Mouse (Mus musculus) thymus, adult 18-20 months (tissue): ENCODE data around the gene Sult1a1.
"Not testable (repeated sequence)": the region's sequence is repeated elsewhere in the genome, so short reads cannot be mapped to it uniquely, and the experiment has no call there.

Experiments
- DNase-seq, 2 experiments: peaks; one replicate each; pipeline ENCODE4 v3.0.0; 2022; ENCODE audit warnings: mixed read lengths in 2 of 2

Gene Sult1a1

DNA sequence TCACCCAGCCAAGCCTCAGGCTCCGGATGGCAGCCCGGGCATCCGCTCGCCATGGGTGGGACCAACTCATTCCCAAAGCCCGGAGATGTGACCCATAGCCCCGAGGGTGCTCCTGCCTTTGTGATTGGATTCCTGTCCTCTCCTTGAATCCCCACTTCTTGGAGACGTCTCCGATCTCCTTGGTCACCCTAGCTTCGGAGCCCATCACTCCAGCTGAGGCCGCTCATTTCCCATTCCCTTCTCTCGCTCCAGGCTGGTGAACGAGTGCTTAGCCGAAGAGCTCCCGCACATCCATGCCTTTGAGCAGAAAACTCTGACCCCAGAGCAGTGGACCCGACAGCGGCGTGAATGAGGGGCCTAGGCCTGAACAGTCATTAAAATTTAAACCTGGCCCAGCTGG, 20.1 kb upstream of the Sult1a1 start:
- no peak for DNase-seq

DNA sequence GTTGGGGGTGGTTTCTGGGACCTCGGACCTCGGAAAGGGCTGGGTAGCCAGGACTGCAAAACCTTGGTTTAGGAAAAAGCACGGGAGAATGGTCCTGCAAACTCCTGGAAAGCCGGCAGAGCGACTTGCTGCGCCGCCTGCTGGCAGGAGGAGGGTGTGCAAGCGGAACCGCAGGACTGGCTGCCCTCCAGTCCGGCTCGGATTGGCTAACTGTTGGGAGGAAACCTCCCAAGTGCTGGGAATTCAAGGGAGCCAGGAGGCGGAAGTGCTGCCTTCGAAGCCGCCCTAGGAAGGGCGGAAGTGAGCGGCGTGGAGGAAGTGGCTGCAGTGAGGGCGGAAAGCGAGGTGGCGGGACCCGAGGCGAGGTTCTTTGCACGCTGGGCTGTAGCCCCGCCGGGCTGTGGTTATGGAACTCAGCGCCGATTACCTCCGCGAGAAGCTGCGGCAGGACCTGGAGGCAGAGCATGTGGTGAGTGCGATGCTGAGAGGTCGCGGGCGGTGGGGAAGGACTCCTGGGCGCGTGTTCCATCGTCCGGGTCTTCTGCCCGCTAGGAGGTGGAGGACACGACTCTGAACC, 19.5 kb upstream of the Sult1a1 start, which contains the start of gene Slx1b:
Slx1b (minus strand) TSS at position 154 of the 577 bp plus-strand sequence.
- peak; percentile 91 to 93 for DNase-seq

DNA sequence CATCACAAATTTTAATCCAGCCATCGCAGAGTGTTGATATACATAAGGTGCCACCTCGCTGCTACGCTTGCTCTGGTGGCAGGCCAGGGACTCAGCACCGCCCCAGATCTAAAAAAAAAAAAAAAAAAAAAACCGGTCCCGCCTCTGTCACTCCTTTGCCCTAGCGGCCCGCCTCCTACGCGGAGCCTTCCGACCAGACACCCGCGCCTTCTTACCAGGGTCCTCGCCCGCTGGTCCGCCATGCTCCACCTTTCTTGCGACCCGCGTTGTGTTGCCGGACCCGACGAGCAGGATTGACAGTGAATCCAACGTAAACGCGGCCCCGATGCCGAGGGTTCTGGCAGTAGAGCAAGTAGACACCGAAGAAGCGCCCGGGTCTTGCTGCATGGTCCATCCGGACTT, 19.0 kb upstream of the Sult1a1 start, which contains the start of gene Bola2:
Bola2 (plus strand) TSS at position 192 of the 402 bp plus-strand sequence.
- DNase-seq = peak; percentile 68 to 80

DNA sequence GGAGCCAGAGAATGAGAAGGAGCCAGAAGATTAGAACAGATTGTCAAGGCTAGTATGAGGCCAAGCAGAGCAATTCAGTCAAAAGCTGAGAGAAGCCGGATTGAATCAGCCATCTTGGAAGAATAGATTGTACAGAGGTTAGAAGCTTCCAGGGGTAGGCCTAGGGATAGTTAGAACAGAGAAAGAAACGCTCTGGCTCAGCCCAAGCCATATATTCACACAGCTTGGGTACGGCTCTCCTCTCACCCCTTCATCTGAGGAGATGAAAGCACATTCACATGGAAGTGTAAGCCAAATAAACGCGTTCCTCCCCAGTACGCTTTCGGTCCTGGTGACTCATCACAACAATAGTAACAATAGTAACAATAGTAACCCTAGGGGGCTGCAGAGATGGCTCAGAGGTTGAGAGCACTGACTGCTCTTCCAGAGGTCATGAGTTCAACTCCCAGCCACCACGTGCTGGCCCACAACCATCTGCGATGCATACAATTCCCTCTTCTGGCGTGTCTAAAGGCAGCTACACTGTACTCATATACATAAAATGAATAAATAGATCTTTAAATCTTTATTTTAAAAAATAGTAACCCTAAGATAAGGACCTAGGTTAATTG, 18.3 kb upstream of the Sult1a1 start:
- DNase-seq = peak in 1 of 2 experiments; percentile 20

- DNase-seq = no peak
These were observed 17.5 kb upstream of the Sult1a1 start for GRCm38 (mm10) chr7:126693781-126694180.

DNA sequence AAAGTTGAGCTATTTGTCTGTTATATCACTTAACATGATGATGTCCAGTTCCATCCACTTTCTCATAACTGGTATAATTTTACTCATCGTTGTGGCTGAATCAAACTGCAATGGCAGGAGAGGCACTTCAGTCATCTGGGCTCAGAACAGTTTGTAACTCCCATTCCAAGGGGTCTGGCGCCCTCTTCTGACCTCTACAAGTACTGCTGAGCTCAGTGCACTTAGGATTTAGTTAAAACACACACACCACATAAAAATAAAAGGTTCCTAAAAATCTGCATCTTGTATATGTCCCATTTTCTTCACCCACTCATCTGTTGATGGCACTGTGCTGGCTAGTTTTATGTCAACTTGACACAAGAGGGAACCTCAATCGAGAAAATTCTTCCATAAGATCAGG, 17.0 kb upstream of the Sult1a1 start:
- peak; percentile 58 to 69 for DNase-seq

GRCm38 (mm10) chr7:126692426-126692825, 16.2 kb upstream of the Sult1a1 start:
- DNase-seq = no peak

- no peak for DNase-seq
These were observed 15.4 kb upstream of the Sult1a1 start for GRCm38 (mm10) chr7:126691676-126692075.

DNA sequence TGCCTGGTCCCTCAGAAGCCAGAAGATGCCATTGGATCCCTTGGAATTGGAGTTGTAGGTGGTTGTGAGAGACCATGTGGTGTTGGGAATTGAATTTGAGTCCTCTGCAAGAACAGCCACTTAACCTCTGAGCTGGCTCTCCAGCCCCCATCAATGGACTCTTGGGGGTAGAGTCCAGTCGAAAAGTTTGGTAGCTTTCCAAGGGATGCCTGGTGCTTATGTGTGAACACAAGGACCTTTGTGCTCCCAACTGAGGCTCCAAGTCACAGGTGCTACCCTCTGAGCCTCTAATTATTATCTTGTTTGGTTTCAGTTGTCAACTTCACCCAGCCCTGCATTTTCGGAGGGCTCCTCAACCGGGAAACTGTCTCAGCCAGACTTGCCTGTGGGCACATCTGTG, 14.5 kb upstream of the Sult1a1 start:
- no peak for DNase-seq

- DNase-seq = no peak
These were observed 12.8 kb upstream of the Sult1a1 start for GRCm38 (mm10) chr7:126689021-126689420.

- DNase-seq = not testable (repeated sequence)
These were observed 11.9 kb upstream of the Sult1a1 start for GRCm38 (mm10) chr7:126688156-126688555.

DNA sequence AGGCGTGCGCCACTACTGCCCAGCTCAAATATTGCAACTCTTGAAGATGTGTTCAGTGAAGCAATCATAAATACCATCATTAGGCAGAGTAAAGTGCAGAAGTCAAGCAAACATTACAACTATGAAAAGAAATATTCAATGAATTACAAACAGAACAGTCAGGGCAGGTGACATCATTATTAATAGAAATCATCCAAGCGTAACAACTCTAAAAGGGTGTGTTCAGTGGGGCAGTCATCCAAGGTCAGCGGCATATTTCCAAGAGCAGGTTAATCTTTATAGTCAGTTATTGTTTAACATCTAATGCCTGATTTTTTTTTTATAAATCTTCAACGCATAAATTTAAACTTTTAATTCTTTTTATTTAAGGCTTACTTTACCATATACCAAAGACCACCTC, 5.0 kb upstream of the Sult1a1 start:
- DNase-seq = no peak

GRCm38 (mm10) chr7:126679683-126680082, 3.5 kb upstream of the Sult1a1 start:
- DNase-seq = no peak

GRCm38 (mm10) chr7:126678545-126679341, 2.5 kb upstream of the Sult1a1 start:
- DNase-seq = no peak

GRCm38 (mm10) chr7:126676631-126677220, 494 bp upstream of the Sult1a1 start:
- DNase-seq = no peak

DNA sequence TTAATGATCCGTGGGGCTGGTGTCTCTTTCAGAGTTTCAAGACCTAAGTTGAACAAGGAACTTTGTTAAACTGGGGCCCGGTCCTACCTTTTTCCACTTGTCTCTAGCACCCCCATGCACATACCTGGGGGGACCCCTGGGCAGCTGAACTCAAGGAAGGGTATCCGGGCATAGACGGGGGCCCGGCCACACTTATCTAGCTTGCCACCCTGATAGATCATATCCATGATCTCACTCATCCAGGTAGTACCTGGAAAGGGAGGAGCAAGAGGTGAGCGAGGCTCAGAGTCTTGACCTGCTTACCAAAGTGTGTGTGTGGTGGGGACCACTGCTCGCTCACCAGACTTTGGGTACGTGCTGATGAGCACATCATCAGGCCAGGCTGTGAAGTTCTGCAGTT, 1.1 kb downstream of the Sult1a1 start:
- no peak for DNase-seq

- DNase-seq = no peak
These were observed 4.1 kb downstream of the Sult1a1 start for GRCm38 (mm10) chr7:126672111-126672510.

DNA sequence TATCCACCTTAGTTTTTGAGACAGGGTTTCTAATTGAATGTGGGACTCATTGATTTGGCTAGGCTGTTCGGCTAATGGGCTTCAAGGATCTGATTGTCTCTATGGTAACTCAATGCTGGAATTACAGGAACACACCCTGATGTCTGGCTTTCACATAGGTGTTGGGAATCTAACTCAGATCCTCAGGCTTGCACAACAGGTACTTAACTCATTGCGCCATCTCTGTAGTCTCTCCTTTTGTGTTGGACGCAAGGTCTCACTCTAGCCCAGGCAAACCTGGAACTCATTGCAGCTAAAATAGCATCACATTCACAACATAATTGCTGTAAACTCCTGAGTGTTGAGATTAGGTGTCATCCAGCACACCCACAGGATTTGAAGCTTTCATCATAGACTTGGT, 6.1 kb downstream of the Sult1a1 start:
- no peak for DNase-seq

- no peak for DNase-seq
These were observed 7.8 kb downstream of the Sult1a1 start for GRCm38 (mm10) chr7:126668452-126668851.

- no peak for DNase-seq
These were observed 8.6 kb downstream of the Sult1a1 start for GRCm38 (mm10) chr7:126667495-126668090.

DNA sequence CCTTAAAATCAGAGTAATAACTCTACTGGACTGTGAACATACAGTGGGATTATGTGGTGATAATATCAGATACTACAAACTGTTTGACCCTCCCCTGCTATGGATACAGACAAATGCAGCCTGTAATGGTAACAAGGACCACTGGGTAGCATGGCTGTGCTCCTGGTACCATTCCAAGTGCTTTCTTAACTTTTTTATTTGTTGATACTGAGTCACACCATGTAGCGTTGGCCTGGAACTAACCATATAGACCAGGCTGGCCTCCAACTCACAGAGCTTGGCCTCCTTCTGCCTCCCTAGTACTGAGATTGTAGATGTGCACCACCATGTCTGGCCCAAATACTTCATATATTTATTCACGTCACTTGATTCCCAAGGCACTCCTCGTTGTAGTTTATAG, 11.0 kb downstream of the Sult1a1 start:
- no peak for DNase-seq

DNA sequence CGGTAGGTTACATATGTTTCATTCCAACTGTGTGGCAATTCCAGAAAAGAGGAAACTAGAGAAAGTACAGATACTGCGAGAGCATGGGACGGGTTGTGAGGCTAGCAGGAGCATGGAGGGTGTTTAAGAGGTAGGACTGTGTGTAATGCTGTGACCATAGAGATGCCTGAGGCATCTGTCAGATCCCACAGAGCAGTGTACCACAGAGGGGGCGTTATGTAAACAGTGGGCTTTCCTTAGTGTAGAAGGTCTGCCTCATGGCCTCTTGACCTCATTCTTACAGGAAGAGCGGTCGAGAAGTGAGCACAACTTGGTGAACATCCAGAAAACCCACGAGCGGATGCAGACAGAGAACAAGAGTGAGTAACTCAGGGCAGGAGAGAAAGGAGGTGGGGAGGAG, 12.6 kb downstream of the Sult1a1 start:
- DNase-seq = no peak

- DNase-seq = no peak
These were observed 16.5 kb downstream of the Sult1a1 start for GRCm38 (mm10) chr7:126659771-126660170.
